Mouse (Mus musculus): Measurements from ENCODE around the gene Etnk1.

DNA sequence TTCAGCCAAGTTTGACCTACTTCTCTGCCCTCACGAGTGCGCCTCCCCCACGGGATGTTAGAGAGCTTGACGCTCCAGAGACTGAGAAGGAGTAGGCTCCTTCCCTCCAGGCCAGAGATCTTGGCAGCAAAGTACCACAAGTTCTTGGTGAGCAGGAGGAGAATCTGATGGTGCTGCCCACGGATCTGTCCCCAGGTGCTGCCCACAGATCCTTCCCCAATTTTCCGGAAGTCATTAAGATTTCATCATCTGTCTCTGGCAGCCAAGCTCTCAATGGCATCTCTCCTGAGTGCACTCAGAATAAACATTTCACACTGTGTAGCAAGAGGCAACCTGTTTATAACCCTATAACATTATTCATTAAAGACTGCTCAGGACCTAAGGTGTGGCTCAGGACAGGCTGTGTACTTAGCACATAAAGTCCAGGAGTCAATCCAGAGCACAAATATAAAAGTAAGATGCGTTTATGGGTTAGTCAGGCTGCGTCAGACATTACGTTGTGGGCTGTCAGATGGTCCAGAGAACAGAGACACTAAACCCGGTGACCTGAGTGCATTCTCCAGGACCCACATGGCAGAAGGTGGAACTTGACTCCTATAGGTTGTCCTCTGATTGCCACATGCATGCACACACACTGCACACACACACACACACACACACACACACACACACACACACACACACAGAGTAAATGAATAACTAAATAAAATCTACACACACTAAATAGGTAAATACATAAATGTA lies 13.1 kb upstream of the Etnk1 start:
- no peak for TF ChIP-seq CTCF (IDR thresholded peaks at IDR 0.05; ENCODE audit: borderline replicate concordance, insufficient read depth, low read length)
- TF ChIP-seq POLR2A (IDR thresholded peaks at IDR 0.05; ENCODE audit: low read depth, low read length) = no peak
